Mouse (Mus musculus): Measurements from ENCODE around the gene Slc15a1. TPM values are rescaled to one million over a fixed set of nuclear protein-coding genes. Genes with fewer than 3 reads are reported as not detected.
"Not testable (repeated sequence)": the region's sequence is repeated elsewhere in the genome, so short reads cannot be mapped to it uniquely, and the experiment has no call there.

Slc15a1 gene
- total RNA-seq, 4 experiments from 2014 or later: 0.09 TPM; not detected in 3

DNA sequence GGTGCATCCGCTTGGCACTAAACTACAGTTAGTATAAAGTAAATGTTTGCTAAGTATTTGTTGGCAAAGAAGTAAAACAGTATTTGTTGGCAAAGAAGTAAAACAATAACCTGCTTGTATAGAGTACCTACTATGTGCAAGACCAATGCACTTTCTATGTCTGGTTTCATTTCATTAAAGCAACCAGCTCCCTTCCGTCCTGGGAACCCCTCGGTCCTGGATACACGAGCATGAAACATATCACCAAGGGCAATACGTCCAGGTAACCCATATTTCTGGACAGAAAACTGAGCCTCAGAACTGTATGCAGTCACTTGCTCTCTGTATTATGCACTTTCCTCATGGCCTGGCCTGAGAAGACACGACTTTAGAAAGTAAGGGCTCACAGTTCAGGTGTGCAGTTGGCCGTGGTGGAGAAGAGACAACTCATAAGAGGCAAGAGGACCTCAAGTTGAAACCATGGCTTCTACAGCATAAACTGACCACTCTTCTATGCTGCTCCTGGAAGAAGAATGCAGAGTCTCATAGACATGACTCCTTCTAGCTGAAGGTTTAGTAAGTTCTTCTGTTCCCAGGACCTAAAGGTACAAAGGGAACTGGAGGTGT is 53.5 kb downstream of the Slc15a1 start:
- no peak for DNase-seq (ENCODE audit: low spot score)

DNA sequence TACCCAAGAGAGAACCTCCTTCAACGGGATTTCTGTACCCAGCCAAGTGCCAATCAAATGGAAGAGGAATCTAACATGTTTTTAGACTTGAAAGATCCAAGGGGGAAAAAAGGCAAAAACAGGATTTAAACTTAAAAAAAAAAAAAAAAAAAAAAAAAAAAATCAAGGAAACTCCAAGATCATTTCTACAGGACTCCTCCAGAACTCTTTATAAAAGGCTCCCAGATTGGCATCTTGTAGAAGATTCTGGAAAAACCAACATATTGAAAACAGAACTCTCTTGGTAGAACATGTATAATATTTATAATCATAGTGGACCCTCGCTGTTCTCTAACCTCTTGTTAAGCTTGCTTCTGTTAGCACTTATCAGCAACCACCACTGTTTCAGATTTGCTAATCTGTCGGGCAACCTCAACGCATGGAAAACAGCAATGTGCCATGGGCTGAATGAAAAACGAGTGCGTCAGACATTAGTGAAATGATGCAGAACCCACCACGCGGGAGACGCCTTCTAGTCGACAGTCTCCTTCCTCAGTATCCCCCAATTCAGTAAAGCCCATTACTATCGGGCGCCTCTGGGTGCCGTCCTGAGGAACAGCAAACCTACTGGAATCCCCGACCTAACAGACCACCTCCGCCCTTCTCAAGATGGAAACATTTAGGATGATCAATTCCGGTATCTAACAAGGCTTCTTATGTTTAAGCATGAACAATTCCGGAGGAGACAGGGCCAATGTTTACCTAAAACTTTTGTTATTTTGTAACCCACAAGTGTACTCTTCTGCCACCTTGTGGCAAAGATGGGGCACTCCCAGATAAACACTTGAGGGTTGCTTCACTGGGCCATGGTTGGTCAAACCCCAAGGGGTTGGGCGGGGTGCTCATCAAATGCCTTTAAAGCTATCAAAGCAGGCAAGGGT is 54.3 kb downstream of the Slc15a1 start:
- DNase-seq (ENCODE audit: low spot score): peak; percentile 71

DNA sequence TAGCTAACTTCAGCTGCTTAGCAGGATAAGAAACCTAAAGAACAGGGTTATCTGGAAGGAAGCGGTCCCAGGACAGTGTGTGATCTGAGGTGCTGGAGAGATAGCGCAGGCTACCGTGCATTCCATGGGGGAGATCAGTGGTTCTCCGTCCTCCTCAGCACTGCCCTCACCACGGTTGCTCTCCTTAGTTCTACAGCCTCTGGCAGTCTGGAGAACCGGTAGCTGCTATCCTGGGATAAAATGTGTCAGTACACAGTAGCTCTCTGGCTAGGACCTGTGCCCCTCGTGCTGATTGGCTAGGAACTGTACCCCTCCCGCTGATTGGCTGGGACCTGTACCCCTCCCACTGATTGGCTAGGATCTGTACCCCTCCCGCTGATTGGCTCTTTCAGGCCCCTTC is 58.1 kb downstream of the Slc15a1 start:
- DNase-seq (ENCODE audit: low spot score): no peak

DNA sequence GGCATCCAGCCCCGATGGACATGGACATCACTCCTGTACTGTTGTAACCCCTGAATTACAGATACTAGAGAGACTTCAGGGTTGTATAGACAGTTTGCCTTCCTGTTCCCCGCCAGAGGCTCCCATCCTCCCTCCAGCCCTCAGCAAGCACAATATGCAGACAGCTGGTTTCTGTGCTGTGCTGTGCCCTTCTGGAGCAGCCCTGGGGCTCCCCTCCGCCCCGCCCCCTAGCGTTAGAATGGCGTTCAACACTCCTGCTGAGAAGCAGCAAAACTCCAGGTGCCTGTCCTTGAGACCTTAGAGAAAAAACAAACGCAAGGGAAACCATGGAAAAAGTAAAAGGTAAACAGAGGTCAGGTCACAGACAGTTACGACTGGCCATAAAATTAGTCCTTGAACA is 59.9 kb downstream of the Slc15a1 start:
- peak; percentile 50 for DNase-seq (ENCODE audit: low spot score)

DNA sequence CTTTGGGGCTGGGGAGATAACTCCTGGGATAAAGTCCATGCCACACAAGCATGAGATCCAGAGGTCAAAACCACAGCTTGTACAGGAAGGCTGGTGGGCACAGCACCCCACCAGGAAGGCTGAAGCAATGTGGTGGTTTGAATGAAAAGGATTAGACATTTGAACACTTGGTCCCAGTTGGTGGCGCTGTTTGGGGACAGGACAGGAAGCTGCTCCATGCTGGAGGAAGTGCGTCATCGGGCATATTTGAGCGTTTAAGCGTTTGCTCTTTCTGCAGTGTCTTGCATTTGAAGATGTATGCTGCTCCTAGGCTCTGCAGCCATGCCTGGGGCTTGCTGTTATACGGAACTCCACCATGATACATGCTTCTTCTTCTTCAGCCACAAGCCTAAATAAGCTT is 64.2 kb downstream of the Slc15a1 start:
- no peak for DNase-seq (ENCODE audit: low spot score)

DNA sequence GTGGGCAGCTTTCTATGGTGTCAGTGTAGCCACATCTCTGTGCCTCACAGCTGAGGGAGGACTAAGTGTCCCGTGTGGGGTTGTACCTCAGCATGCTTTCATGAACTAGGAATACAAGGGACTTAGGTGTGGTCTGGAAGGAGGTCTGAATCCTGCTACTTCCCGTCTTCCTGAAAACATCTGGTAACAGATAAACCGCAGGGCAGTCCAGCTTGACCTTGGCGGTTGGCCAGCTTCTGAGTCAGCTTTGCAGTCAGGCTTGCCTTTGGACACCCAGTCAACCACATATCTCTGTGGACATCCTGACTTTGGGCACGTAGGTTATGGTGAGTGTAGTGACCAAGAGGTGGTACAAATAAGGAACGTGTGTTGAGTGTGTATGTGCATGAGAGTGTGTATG is 68.0 kb downstream of the Slc15a1 start:
- peak; percentile 73 for DNase-seq (ENCODE audit: low spot score)

DNA sequence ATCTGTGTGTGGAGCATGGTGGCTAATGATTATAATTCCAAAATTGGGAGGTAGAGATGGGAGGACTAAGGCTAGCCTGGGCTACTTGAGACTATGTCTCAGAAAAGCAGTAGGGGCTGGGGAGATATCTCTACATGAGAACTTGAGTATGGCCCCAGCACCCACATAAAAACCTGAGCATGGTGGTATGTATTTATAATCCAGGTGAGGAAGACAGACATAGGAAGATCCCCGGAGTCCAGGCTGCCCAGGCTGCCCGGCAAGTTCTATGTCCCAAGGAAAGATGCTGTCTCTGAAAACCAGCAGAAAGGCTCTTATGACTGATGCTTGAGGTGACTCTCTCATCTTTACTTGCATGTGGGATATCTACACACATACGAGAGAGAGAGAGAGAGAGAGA is 68.6 kb downstream of the Slc15a1 start:
- DNase-seq (ENCODE audit: low spot score): no peak

DNA sequence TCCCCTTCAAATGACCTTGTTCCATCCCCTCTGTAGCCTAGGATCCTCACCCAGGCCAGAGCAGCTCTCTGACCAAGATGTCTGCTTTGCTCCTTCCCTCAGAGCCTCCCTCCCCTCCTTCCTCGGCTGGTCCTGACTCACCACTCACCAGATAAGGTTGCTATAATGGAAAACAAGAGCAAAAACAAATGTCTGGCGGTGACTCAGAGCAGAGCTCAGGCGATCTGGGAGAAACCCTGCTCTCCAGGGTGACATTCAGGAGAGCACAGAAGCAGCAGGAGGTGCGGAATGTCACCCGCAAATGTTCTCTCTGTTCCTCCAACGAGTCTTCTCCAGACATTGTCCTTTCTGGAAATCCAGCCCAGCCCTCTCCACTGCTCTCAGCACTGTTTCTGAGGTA is 69.3 kb downstream of the Slc15a1 start:
- DNase-seq (ENCODE audit: low spot score): peak; percentile 69

DNA sequence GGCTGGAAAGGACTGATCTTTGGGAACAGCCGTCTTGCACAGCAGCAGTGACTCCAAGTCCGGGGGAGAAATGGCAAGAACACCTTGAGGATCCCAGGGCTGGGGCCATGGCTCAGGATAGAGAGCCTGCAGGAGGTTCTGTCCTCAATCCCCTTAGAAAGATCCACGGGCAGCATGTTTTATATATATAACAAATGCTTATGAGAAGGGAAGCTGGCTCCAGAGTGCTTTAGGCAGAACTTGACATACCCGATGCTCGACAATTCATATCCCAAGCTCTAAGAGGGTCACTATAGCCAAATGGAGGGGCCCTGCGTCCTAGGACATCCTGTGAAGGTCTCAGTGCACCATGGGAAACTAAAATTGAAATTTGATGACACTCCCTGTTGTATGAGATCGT is 73.8 kb downstream of the Slc15a1 start:
- DNase-seq (ENCODE audit: low spot score): no peak

DNA sequence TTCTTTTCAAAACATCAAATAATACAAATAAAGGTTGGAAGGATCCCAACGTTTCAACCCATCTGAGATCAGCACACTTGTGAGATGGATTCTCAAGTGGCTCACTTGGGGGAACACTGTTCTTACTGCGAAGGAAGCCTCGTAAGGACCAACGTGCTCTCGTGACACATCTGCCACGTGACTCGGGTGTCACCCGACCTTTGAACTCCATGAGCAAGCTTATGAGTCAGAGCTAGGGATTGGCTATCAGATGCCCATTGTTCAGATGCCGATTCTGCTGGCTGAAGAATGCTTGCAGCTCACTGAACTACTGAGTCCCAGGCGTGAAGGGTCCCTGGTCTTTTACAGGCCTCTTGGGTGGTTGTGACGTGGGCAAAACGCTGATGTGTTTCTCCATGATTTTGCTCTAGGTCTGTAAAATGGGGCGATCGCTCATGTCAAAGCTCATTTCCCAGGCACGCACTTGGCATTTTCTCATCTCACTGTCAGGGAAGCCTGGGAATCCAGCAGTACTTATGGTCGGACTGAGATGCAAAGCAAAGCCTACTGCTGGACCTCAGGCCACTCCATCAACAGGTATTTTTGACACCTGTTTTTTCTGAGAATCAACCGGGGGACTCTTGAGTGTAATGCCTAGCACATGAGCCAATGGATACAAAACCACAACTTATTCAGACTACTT is 75.1 kb downstream of the Slc15a1 start:
- no peak for DNase-seq (ENCODE audit: low spot score)

DNA sequence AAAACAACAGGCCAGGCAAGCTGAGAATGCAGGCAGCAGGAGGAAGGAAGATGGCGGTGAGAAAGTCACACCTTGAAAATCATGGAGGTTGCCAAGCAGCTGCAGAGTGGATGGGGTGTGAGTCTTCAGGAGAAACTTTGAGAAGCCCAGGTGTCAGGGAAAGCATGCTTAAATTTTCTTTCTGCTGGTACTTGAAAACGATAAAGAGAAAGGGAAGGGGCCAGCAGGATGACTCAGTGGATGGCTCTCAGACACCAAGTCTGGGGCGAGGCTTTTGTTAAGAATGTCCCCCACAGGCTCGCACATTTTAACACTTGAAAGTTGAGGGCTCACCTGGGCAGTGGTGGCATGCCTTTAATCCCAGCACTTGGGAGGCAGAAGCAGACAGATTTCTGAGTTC is 76.9 kb downstream of the Slc15a1 start:
- DNase-seq (ENCODE audit: low spot score): no peak

DNA sequence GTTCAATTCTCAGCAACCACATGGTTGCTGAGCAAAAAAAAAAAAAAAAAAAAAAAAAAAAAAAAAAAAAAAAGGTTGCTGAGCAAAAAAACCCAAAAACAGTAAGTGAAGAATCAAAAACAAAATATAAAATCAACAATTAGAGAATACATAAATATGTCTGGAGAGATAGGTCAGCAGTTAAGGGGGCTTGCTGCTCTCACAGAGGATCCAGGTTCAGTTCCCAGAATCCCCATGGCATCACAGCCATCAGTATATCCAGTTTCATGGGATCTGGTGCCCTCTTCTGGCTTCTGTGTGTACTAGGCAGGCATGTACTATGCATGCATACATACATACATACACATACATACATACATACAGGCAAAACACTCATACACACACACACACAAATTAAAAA is 78.3 kb downstream of the Slc15a1 start:
- no peak for DNase-seq (ENCODE audit: low spot score)

DNA sequence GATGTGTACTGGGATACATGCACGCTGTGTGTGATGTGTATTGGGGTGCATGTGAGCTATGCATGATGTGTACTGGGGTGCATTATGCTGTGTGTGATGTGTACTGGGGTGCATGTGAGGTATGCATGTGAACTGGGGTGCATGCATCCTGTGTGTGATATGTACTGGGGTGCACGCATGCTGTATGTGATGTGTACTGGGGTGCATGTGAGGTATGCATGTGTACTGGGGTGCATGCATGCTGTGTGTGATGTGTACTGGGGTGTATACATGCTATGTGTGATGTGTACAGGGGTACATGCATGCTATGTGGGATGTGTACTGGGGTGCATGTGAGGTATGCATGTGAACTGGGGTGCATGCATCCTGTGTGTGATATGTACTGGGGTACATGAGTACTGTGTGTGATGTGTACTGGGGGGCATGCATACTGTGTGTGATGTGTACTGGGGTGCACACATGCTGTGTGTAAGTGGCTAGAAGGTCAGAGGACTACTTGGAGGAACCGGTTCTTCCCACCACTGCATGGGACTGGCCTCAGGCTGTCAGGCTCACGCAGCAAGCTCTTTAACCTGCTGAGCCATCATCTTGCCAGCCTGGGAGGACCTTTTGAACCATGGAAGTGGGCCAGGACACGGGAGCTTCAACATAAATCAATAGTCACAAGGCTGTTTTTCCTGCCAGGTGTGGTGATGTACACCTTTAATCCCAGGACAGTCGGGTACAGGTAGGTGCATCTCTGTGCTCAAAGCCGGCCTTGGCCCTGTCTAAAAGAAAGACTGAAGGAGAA is 79.9 kb downstream of the Slc15a1 start:
- no peak for DNase-seq (ENCODE audit: low spot score)

DNA sequence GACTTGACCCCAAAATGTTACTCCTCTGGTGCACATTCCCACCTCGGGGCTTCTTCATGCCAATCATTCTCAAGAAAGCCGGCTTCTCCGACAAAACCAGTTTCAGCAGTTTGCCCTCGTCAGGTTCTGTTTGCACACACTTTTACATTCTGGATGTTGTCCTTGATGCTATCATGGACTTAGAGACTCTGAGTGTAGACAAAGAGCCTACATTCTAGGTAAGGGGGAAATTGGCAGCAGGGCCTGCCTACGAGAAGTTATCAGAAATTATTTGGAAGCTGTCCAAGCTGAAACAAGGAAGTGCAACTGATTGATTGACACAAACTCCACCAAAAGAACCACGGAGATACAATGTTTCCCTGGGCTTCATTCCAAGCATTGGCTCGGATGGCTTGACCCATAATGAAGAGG is 81.7 kb downstream of the Slc15a1 start:
- DNase-seq (ENCODE audit: low spot score): peak; percentile 56

DNA sequence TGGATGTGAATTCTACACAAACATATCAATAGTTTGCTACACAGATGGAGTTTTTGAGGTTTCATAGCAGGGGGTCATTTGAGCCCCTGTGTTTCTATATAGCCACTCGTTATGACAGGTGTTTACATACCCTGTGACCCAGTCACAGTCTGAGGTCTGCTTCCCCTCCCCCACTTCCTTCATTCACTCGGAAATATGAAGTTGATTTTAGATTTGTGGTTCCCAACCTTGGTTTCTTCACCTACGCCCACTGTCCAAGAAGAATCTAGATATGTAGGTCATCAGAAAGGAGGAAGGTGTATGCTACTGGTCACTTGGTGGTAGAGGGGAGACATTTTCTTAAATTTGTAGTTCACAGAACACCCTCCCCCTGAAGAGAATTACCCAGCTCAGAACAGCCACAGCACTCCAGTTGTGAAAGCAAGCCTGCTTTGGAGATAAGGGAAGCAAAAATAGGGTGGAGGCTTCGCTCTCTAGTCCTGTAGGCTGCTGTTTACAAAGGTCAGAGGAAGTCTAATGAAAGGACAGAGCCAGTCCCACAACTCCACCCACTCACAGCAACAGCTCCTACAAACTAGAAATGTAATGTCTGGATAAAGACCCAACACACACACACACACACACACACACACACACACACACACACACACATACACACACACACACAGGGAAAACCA is 82.2 kb downstream of the Slc15a1 start:
- DNase-seq (ENCODE audit: low spot score): peak; percentile 82

DNA sequence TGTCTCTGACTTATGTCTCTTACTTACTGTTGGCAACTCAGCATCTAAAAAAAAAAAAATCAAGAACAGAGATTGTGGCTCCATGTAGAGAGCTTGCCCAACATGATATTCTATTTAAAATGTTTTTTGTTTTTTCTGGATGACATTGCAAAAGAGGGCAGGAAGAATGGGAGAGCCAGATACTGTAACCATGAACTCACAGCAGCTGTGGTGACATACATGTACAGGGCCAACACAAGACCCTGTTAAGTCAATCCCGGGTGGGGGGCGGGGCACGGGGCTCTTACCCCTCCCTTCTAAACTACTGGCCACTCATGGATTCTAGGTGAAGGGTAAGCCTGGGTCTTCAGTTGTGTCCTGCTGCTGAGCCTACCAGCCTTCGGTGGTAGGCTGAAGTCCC is 83.1 kb downstream of the Slc15a1 start:
- DNase-seq (ENCODE audit: low spot score): no peak

DNA sequence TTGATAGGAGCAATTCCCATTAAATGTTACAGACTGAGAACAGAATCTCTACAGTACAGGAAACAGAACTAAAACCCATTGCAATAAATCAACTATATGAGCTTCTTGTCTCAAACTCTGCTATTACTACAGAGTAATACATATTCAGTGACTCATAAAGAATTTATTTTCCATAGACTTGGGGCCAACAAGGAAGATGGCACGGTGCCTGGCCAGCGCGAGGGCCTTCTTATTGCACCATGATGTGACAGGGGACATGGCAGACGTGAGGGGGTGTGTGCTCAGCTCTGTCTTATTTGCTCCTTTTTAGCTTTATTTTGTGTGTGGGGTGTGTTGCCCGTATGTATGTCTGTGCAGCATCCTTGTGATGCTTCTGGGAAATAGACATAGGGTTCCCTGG is 87.5 kb downstream of the Slc15a1 start:
- no peak for DNase-seq (ENCODE audit: low spot score)

DNA sequence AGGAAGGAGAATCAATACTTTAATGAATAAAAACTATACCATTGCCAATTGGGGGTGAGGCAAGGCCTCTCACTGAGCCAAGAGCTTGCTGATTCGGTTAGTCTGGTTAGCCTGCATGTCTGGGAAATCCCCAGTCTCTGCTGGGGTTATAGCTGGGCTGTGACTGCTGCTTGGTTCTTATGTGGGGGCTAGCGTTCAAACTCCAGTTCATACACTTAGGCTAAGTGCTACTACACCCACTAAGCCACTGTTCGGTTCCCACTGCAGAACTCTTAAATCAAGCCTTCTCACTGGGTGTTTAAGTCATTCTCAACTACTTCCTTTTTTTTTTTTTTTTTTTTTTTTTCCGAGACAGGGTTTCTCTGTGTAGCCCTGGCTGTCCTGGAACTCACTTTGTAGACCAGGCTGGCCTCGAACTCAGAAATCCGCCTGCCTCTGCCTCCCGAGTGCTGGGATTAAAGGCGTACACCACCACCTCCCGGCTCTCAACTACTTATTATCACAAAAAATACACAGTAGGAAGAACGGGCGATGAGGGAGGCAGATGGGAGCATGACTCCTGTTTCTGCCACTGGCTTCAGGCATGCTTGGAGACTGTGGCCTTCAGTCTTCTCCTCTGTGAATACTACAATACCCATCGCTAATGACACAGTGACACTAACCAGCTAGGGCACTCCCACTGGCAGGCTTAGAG is 88.3 kb downstream of the Slc15a1 start:
- DNase-seq (ENCODE audit: low spot score): no peak

DNA sequence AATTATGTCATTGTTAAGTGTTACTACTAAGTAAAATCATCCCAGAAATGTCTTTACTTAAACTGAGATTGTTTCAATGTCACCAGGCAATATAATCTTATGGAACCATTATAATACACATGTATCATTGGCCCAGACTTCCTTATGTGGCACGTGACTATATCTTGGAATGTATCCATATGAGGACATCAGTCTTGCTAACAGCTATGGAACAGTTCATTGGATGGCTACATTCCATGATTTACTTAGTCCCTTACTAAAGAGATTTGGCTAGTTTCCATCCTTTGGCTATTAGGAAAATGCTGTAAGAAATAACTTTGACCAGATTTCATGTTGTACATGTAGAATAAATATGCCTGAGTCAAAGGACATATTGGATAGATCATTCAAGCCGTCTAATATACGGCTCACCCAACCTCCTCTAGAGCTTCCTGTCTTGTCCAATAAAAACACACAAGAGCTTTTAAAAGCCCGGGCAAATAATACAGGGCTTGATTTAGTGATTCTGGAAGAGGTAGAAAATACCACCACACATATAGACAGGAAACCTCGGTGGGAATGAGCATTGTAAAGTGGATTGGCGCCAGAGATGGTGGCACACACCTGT is 90.3 kb downstream of the Slc15a1 start:
- no peak for DNase-seq (ENCODE audit: low spot score)

DNA sequence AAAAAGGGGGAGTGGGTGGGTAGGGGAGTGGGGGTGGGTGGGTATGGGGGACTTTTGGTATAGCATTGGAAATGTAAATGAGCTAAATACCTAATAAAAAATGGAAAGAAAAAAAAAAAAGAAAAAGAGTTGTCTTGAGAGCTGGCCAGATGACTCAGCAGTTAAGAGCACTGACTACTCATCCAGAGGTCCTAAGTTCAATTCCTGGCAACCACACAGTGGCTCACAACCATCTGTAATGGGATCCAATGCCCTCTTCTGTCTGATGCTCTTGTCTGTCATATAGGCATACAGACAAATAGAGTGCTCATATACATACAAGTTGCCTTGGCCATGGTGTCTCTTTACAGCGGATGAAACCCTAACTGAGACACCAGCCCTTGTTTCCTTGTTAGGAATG is 91.3 kb downstream of the Slc15a1 start:
- DNase-seq (ENCODE audit: low spot score): not testable (repeated sequence)

All from heart, adult 8-10 months (tissue).